Mouse (Mus musculus) megakaryocyte progenitor cell, adult 5-6 weeks (primary cell): ENCODE data around the gene Dgkd. TPM values are rescaled to one million over a fixed set of nuclear protein-coding genes. Genes with fewer than 3 reads are reported as not detected.

Experiments used
- ATAC-seq: replicated peaks from 2 replicates; pipeline ENCODE4 v1.8.0; 2016; ENCODE audit warnings: mild to moderate bottlenecking, moderate TSS enrichment, inconsistent platforms; ENCODE audit not compliant: poor library complexity
- total RNA-seq, 2 experiments: library from RNA; stranded (forward) in 1 of 2; stranded (reverse) in 1 of 2; fragments of 157-497, 149-512 nt in 1 of 2; fragments of 200-1000 nt in 1 of 2; gene quantifications; 2 replicates each; pipeline versions ENCODE4 v1.2.3 to v1.2.4; 2015 to 2017

Gene Dgkd
- total RNA-seq, 2 experiments from 2014 or later: 43.0 to 46.7 TPM

DNA sequence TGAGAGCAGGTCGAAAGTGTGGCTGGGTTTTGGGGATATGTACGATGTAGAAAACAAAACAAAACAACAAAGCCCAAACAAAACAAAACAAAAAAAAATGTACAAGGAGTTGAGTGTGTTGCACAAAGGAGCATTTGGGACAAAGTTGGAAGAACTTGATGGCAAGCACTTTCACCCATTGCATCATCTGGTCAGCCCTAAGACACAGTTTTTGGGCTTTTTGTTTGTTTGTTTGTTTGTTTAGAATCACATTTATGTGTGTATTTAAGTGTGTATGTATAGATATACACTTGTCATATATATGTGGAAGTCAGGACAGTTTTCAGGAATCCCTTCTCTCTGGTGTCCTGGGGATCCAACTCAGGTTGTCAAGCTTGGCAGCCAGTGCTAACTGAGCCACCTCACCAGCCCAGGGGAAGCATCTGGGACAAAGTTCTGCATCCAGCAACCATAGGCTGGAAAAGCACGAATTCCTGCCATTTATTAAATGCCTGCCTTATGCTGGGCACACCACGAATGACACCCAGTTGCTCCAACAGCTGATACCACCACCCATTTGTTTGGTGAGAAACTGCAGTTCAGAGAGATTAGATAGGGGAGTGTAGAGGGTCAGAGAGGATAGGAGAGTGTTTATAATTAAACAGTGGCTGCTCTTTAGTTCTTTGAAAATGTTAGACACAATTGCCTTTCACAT, 5.5 kb upstream of the Dgkd start:
- ATAC-seq: peak; percentile 51

DNA sequence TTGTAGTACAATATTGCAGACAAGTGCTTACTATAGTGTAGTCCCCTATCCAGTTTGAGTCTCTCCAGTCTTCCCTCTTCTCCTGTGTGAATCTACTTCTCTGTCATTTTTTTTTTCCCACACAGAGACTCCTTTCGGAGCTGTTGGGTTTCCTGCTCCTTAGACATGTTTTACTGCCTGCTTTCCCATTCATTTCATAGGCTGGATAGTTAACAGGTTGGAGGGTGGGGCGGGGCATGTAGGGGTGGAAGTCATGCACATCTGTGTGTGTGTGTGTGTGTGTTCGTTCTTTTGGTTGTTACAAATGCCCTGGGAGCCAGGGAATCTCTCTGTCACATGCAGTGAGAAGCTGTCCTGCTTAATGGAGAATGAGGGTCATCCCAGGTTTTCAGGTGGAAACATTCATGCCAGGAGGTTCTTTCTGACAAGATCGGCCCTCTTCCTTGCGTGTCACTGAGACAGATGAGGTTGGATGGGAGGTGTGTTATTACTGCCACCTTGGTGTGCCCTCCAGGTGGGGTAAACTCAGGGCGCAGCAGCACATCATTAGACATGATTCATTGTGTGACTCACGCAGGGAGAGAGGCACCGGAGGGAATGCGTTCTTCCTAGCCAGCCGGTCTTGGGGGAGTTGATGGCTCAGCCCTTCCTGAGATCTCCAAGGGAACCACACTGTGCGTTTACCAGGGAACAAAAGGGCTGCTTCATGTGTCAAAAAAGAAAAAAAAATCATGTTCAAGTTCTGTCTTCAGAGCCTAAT, 4.7 kb upstream of the Dgkd start:
- ATAC-seq: no peak

DNA sequence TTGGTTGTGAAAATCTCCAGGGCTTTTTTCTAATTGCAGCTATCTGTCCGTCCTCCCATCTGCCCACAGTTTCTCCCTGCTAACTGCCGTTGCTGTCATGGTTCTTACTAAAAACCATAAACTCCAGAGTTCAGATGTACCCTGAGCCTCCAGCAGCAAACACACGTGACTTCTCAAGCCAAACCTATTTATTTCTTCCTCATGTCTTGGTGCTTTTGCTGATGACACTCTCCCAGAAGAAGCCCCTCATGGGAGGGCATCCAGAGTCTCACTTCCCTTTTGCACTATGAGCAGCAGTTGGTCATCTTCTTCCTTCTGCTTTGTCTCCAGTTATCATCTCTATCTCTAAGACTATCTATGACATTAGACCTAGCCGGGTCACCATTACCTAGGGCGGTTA, 3.8 kb upstream of the Dgkd start:
- peak; percentile 43 for ATAC-seq

DNA sequence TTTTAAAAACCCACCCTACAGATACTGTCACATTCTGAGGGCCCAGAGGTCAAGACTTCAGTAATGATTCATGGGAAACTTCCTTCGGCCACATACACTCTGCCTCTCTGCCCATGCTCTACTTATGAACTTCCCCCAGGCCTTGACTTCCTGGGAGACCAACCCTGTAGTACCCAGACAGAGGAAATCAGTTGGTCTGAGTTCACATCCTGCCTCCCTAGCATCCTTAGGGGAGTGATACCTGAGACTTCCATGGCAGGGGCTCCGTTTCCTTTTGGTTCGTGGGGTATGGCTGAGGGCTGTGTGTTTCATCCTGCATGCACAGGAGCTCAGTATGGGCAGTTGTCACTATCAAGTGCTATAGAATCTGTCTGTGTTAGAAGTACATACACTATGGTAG, 1.7 kb upstream of the Dgkd start:
- no peak for ATAC-seq

DNA sequence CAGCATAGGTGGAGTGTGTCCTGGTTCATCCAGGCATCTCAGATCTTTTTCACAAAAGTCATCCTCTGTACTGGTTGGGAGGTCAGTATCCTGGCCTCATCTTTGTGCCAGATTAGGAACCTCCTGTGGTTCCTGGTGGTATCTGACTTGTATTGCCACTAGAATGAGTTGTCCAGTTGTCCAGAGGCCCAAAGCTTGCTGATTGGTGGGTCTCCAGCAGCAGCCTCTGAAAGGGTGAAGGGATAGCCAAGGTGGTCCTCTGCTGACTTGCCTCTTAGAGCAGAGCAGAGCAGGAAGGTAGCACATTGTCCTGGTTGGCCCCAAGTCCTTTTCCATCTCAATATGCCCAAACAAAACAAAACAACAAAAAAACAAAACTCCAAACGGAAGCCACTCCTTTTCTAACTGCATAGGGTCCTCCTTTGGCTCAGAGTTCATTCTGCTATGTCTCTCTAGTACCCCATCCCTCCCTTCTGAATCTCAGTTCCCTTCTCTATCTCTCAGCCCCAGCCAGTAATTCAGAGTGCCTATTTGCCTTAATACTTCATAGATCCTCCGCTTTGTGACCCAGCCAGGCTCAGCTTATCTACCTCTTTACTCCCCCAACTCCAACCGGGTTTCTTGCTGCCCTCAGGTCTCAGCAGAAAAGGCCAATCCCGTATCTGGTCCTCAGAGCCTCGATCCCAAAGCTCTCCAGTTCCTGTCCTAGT, 851 bp upstream of the Dgkd start:
- ATAC-seq: no peak

DNA sequence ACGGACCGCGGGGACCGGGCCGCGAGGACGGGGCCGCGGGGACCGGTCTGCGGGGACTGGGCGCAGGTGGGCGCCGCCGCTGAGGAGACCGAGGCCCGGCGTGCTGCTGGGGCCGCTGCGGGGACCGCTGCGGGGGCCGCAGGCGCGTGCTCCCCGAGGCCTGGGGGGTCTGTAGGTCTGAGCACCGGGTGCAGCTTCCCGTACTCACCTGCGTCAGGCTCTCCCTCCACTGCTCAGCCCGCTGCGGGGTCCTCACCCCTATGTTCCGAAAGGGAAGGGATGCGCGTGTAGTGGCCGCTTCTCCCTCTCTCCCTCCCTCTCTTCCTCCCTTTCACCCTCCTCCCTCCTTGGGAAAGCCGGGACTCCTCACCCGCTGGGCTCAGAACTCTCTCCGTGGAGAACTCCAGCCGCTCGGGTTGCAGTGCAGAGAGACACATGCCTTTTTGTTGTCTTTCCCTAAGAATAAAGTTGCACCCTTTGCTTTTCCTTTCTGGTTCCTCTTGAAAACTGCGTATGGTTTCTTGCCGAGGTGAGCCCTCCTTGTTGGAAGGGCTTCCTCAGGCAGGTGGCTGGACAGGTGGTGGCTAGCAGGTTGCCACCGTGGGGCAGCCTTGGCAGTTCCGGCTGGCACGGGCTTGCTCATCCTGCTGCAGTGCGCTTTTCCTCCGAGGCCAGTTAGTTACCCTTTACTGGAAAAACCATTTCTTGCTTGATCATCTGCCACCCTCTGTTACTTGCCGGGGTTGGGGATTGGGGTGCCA, 694 bp downstream of the Dgkd start:
- no peak; the same call in 1 of the 2 replicates for ATAC-seq

DNA sequence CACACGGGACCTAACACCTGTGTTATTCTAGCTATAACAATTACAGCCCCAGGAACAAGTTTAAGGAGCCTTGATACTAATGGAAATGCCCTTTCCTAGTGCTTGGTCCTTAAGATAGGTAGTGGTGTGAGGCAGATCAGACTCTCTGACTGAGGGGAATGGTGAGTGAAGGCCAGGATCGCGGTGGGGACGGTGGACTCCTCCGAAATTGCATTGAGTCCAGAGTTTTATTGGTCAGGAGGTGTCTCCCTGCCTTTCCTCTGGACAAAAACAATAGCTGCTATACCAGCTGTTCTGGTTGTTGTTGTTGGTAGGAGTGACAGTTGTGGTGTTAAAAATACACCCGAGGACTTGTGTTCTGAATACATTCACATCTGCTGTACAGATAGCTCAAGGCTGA, 1.3 kb downstream of the Dgkd start:
- no peak for ATAC-seq

DNA sequence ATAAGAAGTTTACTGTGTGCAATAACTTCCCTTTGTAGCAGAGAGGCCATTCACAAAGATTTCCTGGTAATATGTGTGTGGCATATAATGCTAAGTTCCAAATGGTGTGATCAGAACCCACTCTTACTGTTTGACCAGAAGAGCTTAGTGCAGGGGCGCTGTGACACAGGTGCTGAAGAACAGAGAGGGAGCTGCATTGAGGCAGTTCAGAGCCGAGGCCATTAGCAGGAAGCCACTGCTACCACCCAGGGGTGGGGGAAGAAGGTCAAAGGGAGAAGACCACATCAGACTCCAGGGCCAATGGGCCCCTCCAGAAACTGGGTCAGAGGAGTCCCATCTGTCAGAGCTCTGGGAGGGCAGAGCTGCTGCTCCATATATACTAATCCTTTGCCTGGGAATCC, 1.8 kb downstream of the Dgkd start:
- peak; percentile 21; the same call in 1 of the 2 replicates for ATAC-seq

DNA sequence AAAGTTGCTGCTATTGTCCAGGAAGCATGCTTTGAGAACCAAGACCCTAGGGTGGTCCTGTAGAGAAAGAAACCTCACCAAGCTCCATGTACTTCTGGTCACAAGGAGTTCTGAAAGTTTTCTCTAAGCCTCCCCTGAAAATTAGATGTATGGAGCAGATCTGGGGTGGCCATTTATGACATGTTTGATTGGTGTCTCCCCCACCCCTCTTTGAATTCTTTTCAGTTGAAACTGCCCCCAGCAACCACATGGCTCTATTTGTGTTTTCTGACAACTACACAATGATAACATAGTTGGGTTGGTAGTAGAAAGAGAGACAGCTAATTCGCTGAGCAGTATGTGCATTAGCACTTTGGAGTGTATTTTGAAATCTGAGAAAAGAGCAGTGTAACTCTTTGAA, 2.4 kb downstream of the Dgkd start:
- no peak for ATAC-seq

DNA sequence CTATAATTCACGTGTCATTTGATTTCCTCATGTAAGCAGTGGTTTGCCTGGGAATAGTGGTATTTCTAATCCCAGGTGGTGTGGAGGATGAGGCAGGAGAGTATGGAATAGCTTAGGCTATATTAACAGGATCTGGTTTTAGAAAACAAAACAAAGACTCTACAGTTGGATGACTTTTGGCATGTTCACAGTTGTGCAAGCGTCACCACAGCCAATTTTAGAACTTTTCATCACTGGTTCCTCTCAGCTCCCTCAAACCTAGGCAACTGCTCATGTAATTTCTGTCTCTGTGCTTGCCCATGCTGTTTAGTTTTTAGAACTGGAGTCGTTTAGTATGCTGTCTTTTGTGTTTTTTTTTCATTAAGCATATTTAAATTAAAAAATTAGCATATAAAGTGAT, 3.7 kb downstream of the Dgkd start:
- peak; percentile 29 for ATAC-seq

DNA sequence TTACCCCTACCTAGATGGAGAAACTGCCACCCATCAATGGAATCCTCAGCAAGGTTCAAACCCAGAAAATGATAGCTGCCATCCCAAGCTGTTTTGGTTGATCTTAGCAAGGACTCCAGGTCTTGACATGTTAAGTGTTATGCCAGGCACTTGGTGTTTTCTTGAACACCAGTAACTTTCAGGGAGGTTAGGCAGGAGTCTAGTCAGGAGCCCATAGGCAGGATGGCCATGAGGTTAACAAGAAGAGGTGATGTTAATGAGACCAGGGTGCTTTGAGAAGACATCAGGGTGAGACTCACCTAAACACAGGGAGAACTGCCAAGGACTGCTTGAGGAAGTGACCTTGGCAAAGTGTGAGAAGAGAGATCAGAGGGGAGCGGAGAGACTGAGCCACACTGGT, 4.9 kb downstream of the Dgkd start:
- ATAC-seq: no peak

DNA sequence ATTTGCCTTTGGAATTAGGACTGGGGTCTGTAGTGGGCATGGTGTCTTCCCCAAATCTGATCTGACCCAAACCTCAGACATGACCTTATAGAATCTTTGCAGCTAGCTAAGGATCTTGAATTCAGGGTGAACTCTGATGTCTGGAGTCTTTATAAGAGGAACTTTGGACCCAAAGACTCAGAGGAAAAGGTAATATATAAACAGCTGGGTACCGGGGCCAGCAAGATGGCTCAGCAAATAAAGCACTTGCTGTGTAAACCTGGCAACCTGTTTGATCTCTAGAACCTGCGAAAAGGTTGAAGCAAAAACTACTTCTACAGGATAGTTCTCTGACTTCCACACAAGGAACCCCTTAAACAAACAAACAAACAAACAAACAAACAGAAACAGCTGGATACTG, 5.4 kb downstream of the Dgkd start:
- no peak for ATAC-seq

DNA sequence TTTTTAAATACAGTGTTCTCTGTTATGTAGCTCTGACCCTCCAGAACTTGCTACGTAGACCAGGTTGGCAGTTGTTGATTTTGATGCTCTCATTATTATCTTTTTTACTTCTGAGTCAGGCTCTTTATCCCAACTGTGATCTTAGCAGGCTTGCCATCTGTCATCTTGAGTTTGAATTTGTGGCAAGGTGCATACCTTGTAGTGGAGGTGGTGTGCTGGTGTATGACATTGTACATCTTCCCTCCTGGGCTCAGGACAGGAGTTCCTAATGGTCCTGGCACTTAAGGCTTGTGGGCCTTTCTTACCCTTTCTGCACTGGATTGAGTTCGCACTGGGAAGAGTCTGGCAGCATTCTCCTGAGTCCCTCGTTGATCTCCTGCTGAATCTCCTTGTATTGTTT, 10.5 kb downstream of the Dgkd start:
- no peak for ATAC-seq

DNA sequence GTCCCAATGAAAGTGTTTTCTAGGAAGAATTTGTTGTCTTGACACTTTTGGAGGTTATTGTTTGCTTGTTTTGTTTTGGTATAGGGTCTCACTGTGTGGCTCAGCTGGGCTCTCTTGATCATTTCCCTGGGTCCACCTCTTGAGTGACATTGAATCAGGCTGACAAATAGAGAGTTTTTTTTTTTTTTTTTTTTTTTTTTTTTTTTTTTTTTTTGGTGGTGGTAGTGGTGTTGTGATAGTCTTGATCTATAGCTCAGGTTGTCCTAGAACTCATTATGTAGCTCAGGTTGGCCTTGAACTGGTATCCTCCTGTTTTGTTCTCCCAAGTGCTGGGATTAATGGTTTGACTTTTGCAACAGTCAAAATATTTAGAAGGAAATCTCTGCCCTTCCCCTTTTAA, 11.8 kb downstream of the Dgkd start:
- no peak for ATAC-seq

DNA sequence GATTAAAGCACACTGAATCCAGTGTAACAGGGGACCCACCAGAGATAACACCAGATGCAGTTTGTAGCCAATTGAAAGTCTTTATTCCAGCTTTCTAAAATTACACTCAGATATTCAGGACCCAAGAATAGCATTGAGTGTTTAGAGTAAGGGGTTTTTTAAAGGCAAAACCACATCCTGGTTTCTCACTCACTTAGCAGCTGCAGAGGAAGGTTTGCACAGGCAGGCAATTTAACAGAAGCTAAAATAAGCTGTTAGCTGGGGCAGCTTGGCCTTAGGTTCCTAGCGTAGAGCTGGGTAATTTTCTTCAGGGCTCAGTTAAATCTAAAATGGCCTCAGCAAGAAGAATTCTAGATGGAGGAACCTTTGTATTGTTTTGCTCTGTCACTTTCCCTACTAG, 13.6 kb downstream of the Dgkd start:
- ATAC-seq: no peak

DNA sequence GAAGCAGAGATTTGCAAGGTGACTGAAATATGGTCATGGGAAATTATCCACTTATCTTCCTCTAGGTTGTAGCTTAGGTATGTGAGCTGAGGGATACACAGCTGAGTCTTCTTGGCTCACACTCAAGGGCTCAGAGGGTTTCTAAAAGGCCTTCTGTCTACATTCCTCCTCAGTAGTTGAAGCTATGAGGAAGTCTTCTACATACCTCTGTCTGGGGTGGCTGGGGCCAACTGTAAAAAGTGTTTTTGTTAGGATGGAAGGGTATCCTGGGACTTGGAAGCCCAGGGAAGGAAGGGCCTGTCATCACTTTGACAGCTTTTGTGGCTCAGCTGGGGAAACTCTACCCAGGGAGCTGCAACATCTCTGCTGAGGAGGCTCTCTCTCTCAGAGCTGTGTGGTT, 18.5 kb downstream of the Dgkd start:
- no peak for ATAC-seq

DNA sequence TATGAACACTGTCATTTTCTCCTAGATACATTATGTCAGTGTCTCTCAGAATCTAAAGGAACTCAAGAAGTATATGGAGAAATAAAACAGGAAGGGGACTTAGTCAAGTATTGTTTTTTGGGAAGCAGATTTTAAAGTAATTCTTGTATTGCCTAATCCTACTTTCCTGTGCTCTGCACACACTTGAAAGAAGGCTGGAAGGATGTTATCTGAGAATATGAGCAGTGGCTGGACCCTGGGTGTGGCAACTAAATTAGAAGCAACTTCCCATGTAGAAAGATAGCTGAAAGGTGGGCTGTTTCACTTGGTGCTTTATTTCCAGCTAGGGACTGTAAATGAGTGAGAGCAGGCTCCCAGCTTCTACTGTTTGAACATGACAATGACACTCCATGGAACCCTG, 20.0 kb downstream of the Dgkd start:
- ATAC-seq: peak; percentile 79

DNA sequence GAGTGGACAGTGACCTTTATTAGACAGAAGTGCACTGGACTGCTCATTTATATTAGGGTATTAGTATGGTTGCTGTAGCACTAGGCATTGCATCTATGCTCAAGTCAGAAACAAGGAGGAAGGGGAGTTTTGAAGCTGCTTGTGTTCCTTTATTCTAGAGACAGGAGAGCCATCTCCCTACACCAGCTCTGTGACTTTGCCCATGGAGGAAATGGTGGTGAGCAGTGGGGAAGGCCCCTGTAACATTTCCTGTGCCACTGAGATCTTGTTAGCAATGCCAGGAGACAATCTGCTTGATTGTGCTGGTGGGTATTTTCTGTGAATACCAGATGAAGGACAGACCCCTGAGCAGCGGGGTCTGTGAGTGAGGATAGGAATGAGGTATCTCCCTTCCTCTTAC, 23.0 kb downstream of the Dgkd start:
- ATAC-seq: peak; percentile 12; the same call in 1 of the 2 replicates

DNA sequence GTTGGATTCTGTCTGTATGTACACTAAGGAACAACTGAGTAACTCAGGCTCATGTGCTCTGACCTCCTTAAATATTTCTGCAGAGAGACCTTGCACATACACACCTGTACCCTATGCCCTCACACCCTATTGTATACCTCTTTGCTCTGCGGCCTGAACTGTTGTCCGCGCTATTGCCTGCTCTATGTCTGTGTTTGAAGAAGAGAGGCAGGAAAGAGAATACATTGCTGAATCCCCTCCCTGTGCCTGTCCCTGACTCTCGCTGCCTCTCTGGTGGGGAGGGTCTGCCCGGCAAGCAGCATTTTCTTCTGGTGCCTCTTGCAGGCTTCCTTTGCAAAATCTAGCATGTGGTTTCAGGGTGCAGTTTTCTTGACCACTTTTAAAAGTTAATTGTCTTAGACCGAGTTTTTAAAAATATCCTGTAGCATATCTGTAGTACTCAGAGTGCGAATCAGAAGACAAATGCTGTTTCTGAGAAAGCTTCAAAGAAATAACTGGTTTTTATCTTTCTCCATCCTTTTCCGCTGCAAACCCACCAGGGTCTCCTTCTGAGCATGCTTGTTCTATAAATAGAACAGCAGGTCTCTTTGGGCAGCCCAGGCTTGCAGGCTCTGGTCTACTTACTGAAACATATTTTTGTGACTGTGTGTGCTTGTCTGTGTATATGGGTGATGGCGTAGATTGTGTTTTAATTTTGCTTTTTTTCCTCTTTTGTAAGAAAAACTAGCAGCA, 24.6 kb downstream of the Dgkd start:
- no peak for ATAC-seq

DNA sequence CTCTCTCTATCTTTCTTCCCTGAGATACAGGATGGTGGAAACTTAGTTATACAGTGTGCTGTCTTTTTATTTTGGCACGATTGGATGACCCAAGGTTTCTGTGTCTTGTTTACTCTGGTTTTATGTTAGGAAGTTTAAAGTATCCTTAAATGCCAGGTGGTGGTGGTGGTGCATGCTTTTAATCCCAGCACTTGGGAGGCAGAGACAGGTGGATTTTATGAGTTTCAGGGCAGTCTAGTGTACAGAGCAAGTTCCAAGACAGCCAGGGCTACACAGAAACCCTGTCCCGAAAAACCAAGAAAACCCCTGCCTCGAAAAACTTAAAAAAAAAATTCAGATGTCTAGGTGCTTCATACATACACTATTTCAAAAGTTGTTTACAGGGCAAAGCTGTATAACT, 25.9 kb downstream of the Dgkd start:
- no peak for ATAC-seq
